ENCODE assay signal across 8 mouse cellular contexts in the genomic region with DNA sequence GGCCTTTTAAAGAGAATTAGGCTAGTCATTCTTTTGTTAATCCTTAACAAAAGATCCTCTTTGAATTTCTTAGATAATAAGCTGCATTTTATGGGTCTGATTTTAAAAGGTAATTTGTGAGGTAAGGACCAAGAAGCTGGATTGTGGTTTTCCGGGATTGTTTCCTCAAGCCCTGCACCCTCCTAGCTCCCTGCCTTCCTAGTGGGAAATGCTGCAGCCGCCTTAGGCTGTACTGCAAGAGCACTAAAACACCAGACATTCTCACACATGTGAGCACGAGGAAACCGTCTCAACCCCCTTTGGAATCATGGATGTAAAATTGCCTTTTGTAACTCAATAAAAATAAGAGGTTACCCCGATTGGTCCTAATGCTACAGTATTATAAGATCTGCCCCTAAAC. TPM values are rescaled to one million over a fixed set of nuclear protein-coding genes. Genes with fewer than 3 reads are reported as not detected.
A peak's percentile ranks its signal among the peaks of the same experiment; 100 is the strongest.
DNase-seq lines count a peak whose midpoint lies in the region; ATAC-seq and TF ChIP-seq lines count a peak whose summit lies in the region.

No protein-coding gene starts in this region.

- no peak for TF ChIP-seq CTCF in embryonic fibroblast, embryonic 13.5 days (IDR thresholded peaks at IDR 0.05; ENCODE audit: borderline replicate concordance, insufficient read depth, low read length)

- H3K4me3 ChIP-seq in embryonic fibroblast, embryonic 13.5 days (ENCODE audit: insufficient read depth, low read length), result no peak overlapping the region
- H3K4me3 ChIP-seq in hindbrain, embryonic 14.5 days (replicated peaks; ENCODE audit: low read length), result peak overlapping the region; percentile 63
- peak overlapping the region; percentile 96 for H3K4me3 ChIP-seq in liver, embryonic 13.5 days (replicated peaks)
- no peak overlapping the region for H3K4me3 ChIP-seq in stomach, embryonic 16.5 days (replicated peaks; ENCODE audit: low read length)

- H3K27me3 ChIP-seq in hindbrain, embryonic 14.5 days (ENCODE audit: control insufficient read depth, insufficient read depth, low read length), result no peaks in the 10 kb centered on the region
- no peaks in the 10 kb centered on the region for H3K27me3 ChIP-seq in liver, embryonic 13.5 days
- no peaks in the 10 kb centered on the region for H3K27me3 ChIP-seq in stomach, embryonic 16.5 days (ENCODE audit: control insufficient read depth, insufficient read depth, low read length)

- peaks cover 2% of the 10 kb centered on the region; the same call in 1 of the 2 replicates for H3K4me1 ChIP-seq in embryonic fibroblast, embryonic 13.5 days (ENCODE audit: control insufficient read depth, insufficient read depth, low read length)
- H3K4me1 ChIP-seq in hindbrain, embryonic 14.5 days (replicated peaks; ENCODE audit: control insufficient read depth, insufficient read depth, low read length), result peaks cover 15% of the 10 kb centered on the region
- H3K4me1 ChIP-seq in liver, embryonic 13.5 days (replicated peaks), result peaks cover 13% of the 10 kb centered on the region
- peaks cover 3% of the 10 kb centered on the region; the same call in 1 of the 2 replicates for H3K4me1 ChIP-seq in stomach, embryonic 16.5 days (ENCODE audit: control insufficient read depth, insufficient read depth, low read length)

- H3K9me3 ChIP-seq in hindbrain, embryonic 14.5 days (ENCODE audit: control insufficient read depth, low read length), result no peaks in the 10 kb centered on the region
- no peaks in the 10 kb centered on the region for H3K9me3 ChIP-seq in liver, embryonic 13.5 days (replicated peaks)
- H3K9me3 ChIP-seq in stomach, embryonic 16.5 days (replicated peaks; ENCODE audit: control insufficient read depth, low read length), result no peaks in the 10 kb centered on the region

- 0 out of 2 replicates have a peak overlapping the region, but pooled peaks have one; percentile 14 for H3K27ac ChIP-seq in embryonic fibroblast, embryonic 13.5 days (ENCODE audit: insufficient read depth, low read length)
- peak overlapping the region; percentile 100 for H3K27ac ChIP-seq in hindbrain, embryonic 14.5 days
- no peak overlapping the region for H3K27ac ChIP-seq in liver, embryonic 13.5 days
- H3K27ac ChIP-seq in stomach, embryonic 16.5 days (ENCODE audit: low read length), result no peak overlapping the region

- no peaks in the 10 kb centered on the region for H3K36me3 ChIP-seq in hindbrain, embryonic 14.5 days (replicated peaks; ENCODE audit: control insufficient read depth, insufficient read depth)
- H3K36me3 ChIP-seq in liver, embryonic 13.5 days, result no peaks in the 10 kb centered on the region
- no peaks in the 10 kb centered on the region for H3K36me3 ChIP-seq in stomach, embryonic 16.5 days (ENCODE audit: control insufficient read depth, insufficient read depth, low read length)

- 0 out of 2 replicates have a peak, but pooled peaks have one; percentile 20 for TF ChIP-seq POLR2A in embryonic fibroblast, embryonic 13.5 days (IDR thresholded peaks at IDR 0.05; ENCODE audit: low read depth, low read length)

- H3K4me2 ChIP-seq in hindbrain, embryonic 14.5 days (replicated peaks), result peak overlapping the region; percentile 87
- H3K4me2 ChIP-seq in liver, embryonic 13.5 days, result peak overlapping the region; percentile 76
- H3K4me2 ChIP-seq in stomach, embryonic 16.5 days (ENCODE audit: low read depth, low read length), result peak overlapping the region; percentile 69

- WGBS in hindbrain, embryonic 14.5 days, result 10% methylated on average over 5 of the region's 5 CpGs
- 31% methylated on average over 5 of the region's 5 CpGs for WGBS in liver, embryonic 13.5 days (ENCODE audit: insufficient replicate concordance)
- 43% methylated on average over 5 of the region's 5 CpGs for WGBS in stomach, embryonic 16.5 days

- H3K9ac ChIP-seq in hindbrain, embryonic 14.5 days, result peak overlapping the region; percentile 97
- peak overlapping the region; percentile 33; the same call in 1 of the 2 replicates for H3K9ac ChIP-seq in liver, embryonic 13.5 days
- H3K9ac ChIP-seq in stomach, embryonic 16.5 days (ENCODE audit: low read length), result no peak overlapping the region; the same call in 1 of the 2 replicates

- no peak for ATAC-seq in hindbrain, embryonic 14.5 days (ENCODE audit: low FRiP score)
- no peak for ATAC-seq in liver, embryonic 13.5 days (ENCODE audit: low read depth)
- no peak for ATAC-seq in stomach, embryonic 16.5 days (ENCODE audit: insufficient read depth, low FRiP score)

- peak; percentile 14 to 25 for DNase-seq in left cerebral cortex, adult 18-20 months (ENCODE audit: low spot score in 2 of 2)
- DNase-seq in left cerebral cortex, adult 11 months (ENCODE audit: low spot score), result no peak
- DNase-seq in adrenal gland, postnatal 14 days, result peak; percentile 52
- peak; percentile 60 for DNase-seq in hindbrain, embryonic 14.5 days (ENCODE audit: low spot score)
- no peak for DNase-seq in liver, embryonic 13.5 days
- no peak for DNase-seq in spleen, postnatal 14 days (ENCODE audit: low spot score in 2 of 2)

RNA-seq across cellular contexts. Expression of a gene that starts 1.6 kb away (rescaled TPM):
- 10 to 100 TPM; 73.0 to 73.1 TPM for total RNA-seq in left cerebral cortex, adult 18-20 months (2021)
- total RNA-seq in adrenal gland, postnatal 14 days (2021), result 67.4 and 76.9 TPM in 2 replicates
- polyA plus RNA-seq in embryonic fibroblast, embryonic 13.5 days (2011; ENCODE audit: insufficient read length, low read depth, missing spikeins), result 51.2 and 66.6 TPM in 2 replicates
- polyA plus RNA-seq in hindbrain, embryonic 14.5 days (2014; fragmentation: Nextera tagmentation; extraction: Ambion mirVana), result 81.1 and 81.3 TPM in 2 replicates
- polyA plus RNA-seq in liver, embryonic 13.5 days (2015; fragmentation: Nextera tagmentation; extraction: Ambion mirVana), result 25.8 and 29.5 TPM in 2 replicates
- polyA plus RNA-seq in stomach, embryonic 16.5 days (2015; fragmentation: Nextera tagmentation; extraction: Ambion mirVana), result 53.8 and 60.1 TPM in 2 replicates

Comparison
In these comparisons a context has a peak if more than half of its experiments do, and no peak if none do; other contexts are left out.
1. DNase-seq: peak in left cerebral cortex, adult 18-20 months (2 of 2), adrenal gland, postnatal 14 days (single experiment) and hindbrain, embryonic 14.5 days (single experiment); none in left cerebral cortex, adult 11 months (single experiment), liver, embryonic 13.5 days (single experiment) and spleen, postnatal 14 days (0 of 2).
2. H3K27ac ChIP-seq: peak in embryonic fibroblast, embryonic 13.5 days (single experiment) and hindbrain, embryonic 14.5 days (single experiment); none in liver, embryonic 13.5 days (single experiment) and stomach, embryonic 16.5 days (single experiment).
3. H3K4me3 ChIP-seq: peak in hindbrain, embryonic 14.5 days (single experiment) and liver, embryonic 13.5 days (single experiment); none in embryonic fibroblast, embryonic 13.5 days (single experiment) and stomach, embryonic 16.5 days (single experiment).
4. Peak in every context shown above with its lines, with median percentiles within 50 percentile points of each other: H3K4me2 ChIP-seq.